Mouse (Mus musculus) midbrain, embryonic 10.5 days (tissue): Measurements from ENCODE around the gene Heyl. TPM values are rescaled to one million over a fixed set of nuclear protein-coding genes. Genes with fewer than 3 reads are reported as not detected.
A peak's percentile ranks its signal among the peaks of the same experiment; 100 is the strongest.
"Not testable (repeated sequence)": the region's sequence is repeated elsewhere in the genome, so short reads cannot be mapped to it uniquely, and the experiment has no call there.

ENCODE experiments used
- DNase-seq: peaks from one replicate; pipeline ENCODE4 v3.0.0-alpha.2; 2017; ENCODE audit warnings: low spot score
- H3K27ac ChIP-seq: fragments of 300-500 bp; sonication (generic); replicated peaks from 2 replicates; pipeline ENCODE4 v1.5.1; 2016; ENCODE audit warnings: mild to moderate bottlenecking
- H3K27me3 ChIP-seq: fragments of 300-500 bp; sonication (generic); 2 replicates; pipeline ENCODE4 v1.6.1; 2016; ENCODE audit warnings: low read depth, mild to moderate bottlenecking; ENCODE audit not compliant: poor library complexity, severe bottlenecking
- H3K36me3 ChIP-seq: fragments of 300-500 bp; sonication (generic); 2 replicates; pipeline ENCODE4 v1.6.1; 2016; ENCODE audit warnings: mild to moderate bottlenecking, moderate library complexity
- H3K4me1 ChIP-seq: fragments of 300-500 bp; sonication (generic); 2 replicates; pipeline ENCODE4 v1.6.1; 2016
- H3K4me3 ChIP-seq: fragments of 300-500 bp; sonication (generic); 2 replicates; pipeline ENCODE4 v1.5.1; 2016; ENCODE audit warnings: mild to moderate bottlenecking, moderate library complexity
- H3K9me3 ChIP-seq: fragments of 300-500 bp; sonication (generic); replicated peaks from 2 replicates; pipeline ENCODE4 v1.6.1; 2016; ENCODE audit warnings: mild to moderate bottlenecking
- WGBS: fragments of 180-500 bp; shearing (Covaris S2); methylation state at CpG from one replicate; pipeline ENCODE4 v1.1.7; 2016; 5-methylcytosine and 5-hydroxymethylcytosine counted together
- polyA plus RNA-seq: library from polyadenylated mRNA; unstranded; fragments of >200 nt; fragmentation: Nextera tagmentation; extraction: Ambion mirVana; gene quantifications from 2 replicates; pipeline ENCODE4 v1.2.1, GENCODE M21; 2016

Heyl gene
- polyA plus RNA-seq, 1 experiment from 2014 or later, result 8.0 TPM

GRCm38 (mm10) chr4:123280117-123280516, 46.8 kb downstream of the Heyl start:
- Histone ChIP-seq H3K9me3 (no peaks in the 10 kb centered on the region), H3K4me1 (peaks cover 15% of the 10 kb centered on the region), H3K4me3 (no peak overlapping the region), H3K27me3 (no peaks in the 10 kb centered on the region), H3K27ac (no peak overlapping the region), H3K36me3 (peaks cover 12% of the 10 kb centered on the region)
- 81% methylated on average over 3 of the region's 3 CpGs for WGBS
- no peak for DNase-seq

DNA sequence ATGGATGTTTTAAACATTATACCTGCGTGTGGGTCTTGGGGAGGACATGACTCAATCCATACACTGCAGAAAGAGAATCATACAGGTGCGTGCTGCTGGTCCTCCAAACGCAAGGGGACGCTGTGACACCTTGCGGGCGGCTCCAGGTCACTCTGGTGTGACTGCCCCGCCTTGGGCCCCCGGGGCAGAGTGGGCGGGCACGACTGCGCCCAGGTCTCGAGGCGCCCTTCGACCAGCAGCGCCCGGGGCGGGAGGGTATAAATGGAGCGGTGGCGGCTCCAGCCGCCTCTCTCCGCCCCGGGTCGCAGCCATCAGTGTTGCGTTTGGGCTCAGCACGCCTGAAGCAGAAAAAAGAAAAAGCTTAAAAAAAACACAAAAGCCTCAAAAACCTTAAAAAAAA, 49.1 kb downstream of the Heyl start:
- Histone ChIP-seq H3K27ac (peak overlapping the region; percentile 83), H3K36me3 (peaks cover 36% of the 10 kb centered on the region), H3K9me3 (no peaks in the 10 kb centered on the region), H3K4me3 (peak overlapping the region; percentile 71), H3K4me1 (peaks cover 27% of the 10 kb centered on the region), H3K27me3 (no peaks in the 10 kb centered on the region)
- peak; percentile 91 for DNase-seq
- under 1% methylated on average over 25 of the region's 25 CpGs for WGBS

DNA sequence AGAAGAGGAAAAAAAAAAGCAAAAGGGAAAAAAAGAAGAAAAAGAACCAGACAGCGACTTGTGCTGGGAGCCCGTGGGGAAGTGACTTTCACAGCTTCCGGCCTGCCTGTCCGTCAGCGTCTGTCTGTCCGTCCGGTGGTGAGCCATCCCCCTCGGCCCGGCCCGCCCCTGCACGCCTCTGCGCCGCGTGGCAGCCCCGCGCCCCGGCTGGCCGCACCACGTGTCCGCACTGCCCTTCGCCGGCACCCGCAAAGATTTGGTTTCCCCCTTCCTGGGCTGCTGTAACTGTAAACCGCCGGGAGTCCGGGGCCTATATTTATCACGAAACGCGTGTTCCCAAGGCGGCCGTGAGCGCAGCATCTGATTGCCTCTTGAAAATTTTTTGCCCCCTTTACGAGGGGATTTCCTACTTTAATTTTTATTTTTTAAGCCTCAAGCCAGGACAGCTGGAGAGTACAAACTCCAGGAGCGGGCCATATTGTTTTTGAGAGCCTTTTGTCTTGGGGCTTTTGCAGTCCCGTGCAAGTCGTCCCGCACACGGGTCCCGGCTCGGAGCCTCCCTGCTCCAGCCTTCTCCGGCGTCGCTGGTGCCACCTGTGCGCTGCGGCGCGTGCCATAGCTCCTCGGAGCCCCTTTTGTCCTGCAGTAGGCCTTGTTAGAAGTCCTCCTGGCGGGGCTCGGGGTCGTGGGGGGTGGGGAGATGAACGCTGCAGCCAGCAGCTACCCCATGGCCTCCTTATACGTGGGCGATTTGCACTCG, 49.7 kb downstream of the Heyl start:
- peak overlapping the region; percentile 71 for H3K4me3 ChIP-seq
- H3K36me3 ChIP-seq, result peaks cover 42% of the 10 kb centered on the region
- under 1% methylated on average over 48 of the region's 55 CpGs for WGBS
- not testable (repeated sequence) for DNase-seq, H3K9me3 ChIP-seq, H3K27me3 ChIP-seq
- H3K4me1 ChIP-seq, result peaks cover 27% of the 10 kb centered on the region
- peak overlapping the region; percentile 83 for H3K27ac ChIP-seq

- DNase-seq, result peak; percentile 26
- H3K9me3 ChIP-seq, result not testable (repeated sequence)
Observed at GRCm38 (mm10) chr4:123283675-123284064, 50.3 kb downstream of the Heyl start.

DNA sequence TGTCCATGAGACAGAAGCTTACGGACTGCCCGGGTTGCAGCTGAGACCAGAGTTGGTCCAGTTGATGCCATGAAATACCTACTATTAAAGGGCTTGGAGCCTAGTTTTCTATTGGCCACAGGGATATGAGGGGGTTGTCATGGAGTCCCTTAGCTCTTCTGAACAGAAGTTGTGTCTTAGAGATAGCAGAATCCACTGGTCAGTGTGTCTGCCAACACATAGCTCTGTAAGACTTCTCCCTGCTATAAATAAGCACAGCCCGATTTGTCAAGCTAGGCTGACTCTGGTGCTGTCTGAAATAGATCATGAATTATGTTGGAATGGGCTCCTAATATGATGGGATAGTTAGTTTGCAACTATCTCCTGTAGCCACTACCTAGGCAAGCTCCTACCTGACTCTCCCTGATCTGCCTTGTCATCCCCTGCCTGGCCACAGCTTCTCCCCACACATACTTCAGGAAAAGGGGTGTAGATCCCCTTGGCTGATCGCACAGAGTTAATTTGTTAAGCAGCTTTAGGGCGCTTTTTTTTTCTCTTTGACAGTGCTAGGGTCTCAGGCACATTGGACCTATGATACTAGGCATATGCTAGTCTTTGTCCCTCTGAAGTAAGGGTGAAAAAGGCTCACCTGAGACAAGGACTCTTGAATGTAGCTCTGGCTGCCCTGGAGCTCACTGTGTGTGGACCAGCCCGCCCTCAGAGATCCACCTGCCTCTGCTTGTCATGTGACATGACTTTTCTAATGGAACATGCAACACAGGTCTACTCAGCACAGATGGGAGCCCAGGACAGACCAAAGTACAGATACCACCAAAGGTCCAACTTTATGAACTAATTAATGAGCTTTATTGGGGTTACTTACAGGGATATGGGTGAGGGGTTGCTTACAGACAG, 51.6 kb downstream of the Heyl start:
- WGBS, result 83% methylated on average over 6 of the region's 6 CpGs
- no peak for DNase-seq
- peaks cover 27% of the 10 kb centered on the region for H3K4me1 ChIP-seq
- peak overlapping the region; percentile 71 for H3K4me3 ChIP-seq
- H3K27me3 ChIP-seq, result no peaks in the 10 kb centered on the region
- no peaks in the 10 kb centered on the region for H3K9me3 ChIP-seq
- peaks cover 61% of the 10 kb centered on the region for H3K36me3 ChIP-seq
- H3K27ac ChIP-seq, result peak overlapping the region; percentile 42

More at GRCm38 (mm10) chr4:123283675-123284064, 50.3 kb downstream of the Heyl start:
- Histone ChIP-seq H3K4me1 (peaks cover 27% of the 10 kb centered on the region), H3K36me3 (peaks cover 48% of the 10 kb centered on the region), H3K4me3 (peak overlapping the region; percentile 71), H3K27ac (peak overlapping the region; percentile 83)
- not testable (repeated sequence) for H3K27me3 ChIP-seq
- 1% methylated on average over 15 of the region's 15 CpGs for WGBS

GRCm38 (mm10) chr4:123286790-123287189, 53.4 kb downstream of the Heyl start:
- H3K36me3 ChIP-seq, result peaks cover 77% of the 10 kb centered on the region
- H3K27ac ChIP-seq, result no peak overlapping the region
- WGBS, result 91% methylated on average over 2 of the region's 2 CpGs
- no peaks in the 10 kb centered on the region for H3K27me3 ChIP-seq
- H3K4me3 ChIP-seq, result no peak overlapping the region
- no peaks in the 10 kb centered on the region for H3K9me3 ChIP-seq
- DNase-seq, result no peak
- peaks cover 27% of the 10 kb centered on the region for H3K4me1 ChIP-seq

GRCm38 (mm10) chr4:123289038-123289437, 55.7 kb downstream of the Heyl start:
- H3K9me3 ChIP-seq, result no peaks in the 10 kb centered on the region
- H3K4me3 ChIP-seq, result no peak overlapping the region
- H3K27me3 ChIP-seq, result no peaks in the 10 kb centered on the region
- peaks cover 99% of the 10 kb centered on the region for H3K36me3 ChIP-seq
- 91% methylated on average over 12 of the region's 12 CpGs for WGBS
- no peak for DNase-seq
- H3K4me1 ChIP-seq, result peaks cover 22% of the 10 kb centered on the region
- H3K27ac ChIP-seq, result 0 out of 2 replicates have a peak overlapping the region, but pooled peaks have one; percentile 28

GRCm38 (mm10) chr4:123292390-123292789, 59.0 kb downstream of the Heyl start:
- Histone ChIP-seq H3K27ac (no peak overlapping the region), H3K27me3 (no peaks in the 10 kb centered on the region), H3K36me3 (peaks cover 99% of the 10 kb centered on the region), H3K9me3 (no peaks in the 10 kb centered on the region), H3K4me3 (no peak overlapping the region), H3K4me1 (no peaks in the 10 kb centered on the region)
- 91% methylated on average over 3 of the region's 3 CpGs for WGBS
- no peak for DNase-seq

GRCm38 (mm10) chr4:123292989-123293388, 59.6 kb downstream of the Heyl start:
- DNase-seq, result no peak
- Histone ChIP-seq H3K9me3 (no peaks in the 10 kb centered on the region), H3K27ac (no peak overlapping the region), H3K36me3 (peaks cover 99% of the 10 kb centered on the region), H3K27me3 (no peaks in the 10 kb centered on the region), H3K4me3 (no peak overlapping the region), H3K4me1 (no peaks in the 10 kb centered on the region)
- WGBS, result 92% methylated on average over 7 of the region's 7 CpGs

DNA sequence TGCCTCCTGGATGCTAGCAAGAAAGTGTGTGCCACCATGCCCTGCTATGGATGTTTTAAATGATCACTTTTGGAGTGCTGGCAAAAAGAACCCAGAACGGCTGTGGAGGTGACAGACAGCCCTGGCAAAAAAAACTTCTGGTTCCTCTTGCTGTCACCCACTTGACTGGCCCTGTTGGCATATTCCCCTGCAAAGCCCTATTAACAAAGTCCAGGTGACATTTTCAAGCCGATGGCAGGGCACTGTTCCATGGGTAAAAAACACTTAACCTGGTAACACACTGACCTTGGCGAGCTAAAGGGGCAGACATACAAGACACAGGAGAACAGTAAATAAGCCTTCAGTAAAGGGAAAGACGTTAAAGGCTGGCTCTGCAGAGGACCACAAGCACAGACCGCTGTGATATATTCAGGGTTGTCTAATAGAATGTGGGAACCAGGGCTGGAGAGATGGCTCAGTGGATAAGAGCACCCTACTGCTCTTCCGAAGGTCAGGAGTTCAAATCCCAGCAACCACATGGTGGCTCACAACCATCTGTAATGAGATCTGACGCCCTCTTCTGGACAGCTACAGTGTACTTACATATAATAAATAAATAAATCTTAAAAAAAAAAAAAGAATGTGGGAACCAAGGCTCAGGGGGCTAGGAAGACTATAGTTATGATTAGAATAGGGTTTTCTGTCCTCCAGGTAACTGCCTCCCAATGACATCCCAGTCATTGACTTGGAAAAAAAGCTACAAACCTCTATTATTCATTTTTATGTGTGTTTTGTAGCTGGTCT, 60.5 kb downstream of the Heyl start:
- Histone ChIP-seq H3K4me1 (no peaks in the 10 kb centered on the region), H3K9me3 (no peaks in the 10 kb centered on the region), H3K27me3 (no peaks in the 10 kb centered on the region), H3K4me3 (no peak overlapping the region), H3K27ac (no peak overlapping the region), H3K36me3 (peaks cover 99% of the 10 kb centered on the region)
- no peak for DNase-seq
- WGBS, result 86% methylated on average over 7 of the region's 7 CpGs

GRCm38 (mm10) chr4:123295026-123295425, 61.7 kb downstream of the Heyl start:
- not testable (repeated sequence) for H3K9me3 ChIP-seq, H3K27ac ChIP-seq, H3K4me3 ChIP-seq, DNase-seq, H3K27me3 ChIP-seq, H3K4me1 ChIP-seq
- WGBS, result 93% methylated on average over 15 of the region's 15 CpGs
- H3K36me3 ChIP-seq, result peaks cover 99% of the 10 kb centered on the region

DNA sequence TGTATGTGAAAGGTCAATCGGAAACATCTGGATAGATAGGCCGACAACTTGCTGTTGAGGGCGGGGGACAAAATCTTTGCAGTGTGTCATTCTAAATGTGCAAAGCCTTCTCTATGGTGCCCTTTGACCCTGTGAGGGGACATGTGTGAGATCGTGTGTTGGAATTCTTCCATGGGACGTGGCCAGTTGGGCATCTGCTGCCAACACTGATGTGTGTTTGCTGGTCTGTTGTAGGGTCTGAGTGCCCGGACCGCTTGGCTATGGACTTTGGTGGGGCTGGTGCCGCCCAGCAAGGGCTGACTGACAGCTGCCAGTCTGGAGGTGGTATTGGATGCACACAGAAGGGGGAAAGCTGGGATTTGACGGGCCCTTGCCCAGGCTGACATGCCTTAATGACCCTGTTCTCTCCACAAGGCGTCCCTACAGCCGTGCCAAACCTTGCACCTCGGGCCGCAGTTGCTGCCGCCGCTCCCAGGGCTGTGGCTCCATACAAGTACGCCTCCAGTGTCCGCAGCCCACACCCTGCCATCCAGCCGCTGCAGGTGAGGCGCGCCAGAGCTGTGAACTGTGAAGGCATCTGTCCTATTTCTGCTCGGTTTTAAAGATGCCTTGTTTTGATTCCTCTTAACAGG, 62.3 kb downstream of the Heyl start:
- H3K27ac ChIP-seq, result no peak overlapping the region
- WGBS, result 92% methylated on average over 21 of the region's 21 CpGs
- H3K4me1 ChIP-seq, result no peaks in the 10 kb centered on the region
- no peaks in the 10 kb centered on the region for H3K9me3 ChIP-seq
- H3K36me3 ChIP-seq, result peaks cover 100% of the 10 kb centered on the region
- no peak for DNase-seq
- no peak overlapping the region for H3K4me3 ChIP-seq
- H3K27me3 ChIP-seq, result no peaks in the 10 kb centered on the region
